Comparison of ENCODE assay signal across 34 mouse cellular contexts in the genomic region with DNA sequence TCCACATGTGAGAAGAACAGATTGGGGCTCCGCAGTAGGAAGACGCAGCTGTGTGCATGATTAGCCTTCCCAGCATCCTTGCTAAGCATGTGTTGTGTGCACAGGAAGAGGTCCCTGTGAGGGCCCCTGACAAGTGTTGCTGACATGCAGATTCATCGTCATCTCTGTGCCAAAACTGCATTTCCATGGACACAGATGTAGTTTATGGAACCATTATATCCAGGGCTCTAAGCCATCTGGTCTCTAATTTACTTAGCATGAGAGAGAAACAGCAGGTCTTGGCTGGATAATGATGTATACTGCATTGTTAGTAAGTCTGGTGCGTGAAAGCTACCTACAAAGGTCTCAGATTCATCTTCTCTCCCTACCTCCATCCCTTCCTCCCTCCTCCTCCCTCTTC. TPM values are rescaled to one million over a fixed set of nuclear protein-coding genes. Genes with fewer than 3 reads are reported as not detected.
A peak's percentile ranks its signal among the peaks of the same experiment; 100 is the strongest.
DNase-seq lines count a peak whose midpoint lies in the region; ATAC-seq and TF ChIP-seq lines count a peak whose summit lies in the region.
"Had no signal": no experiment of that assay in that cellular context is flagged by ENCODE, and none has a peak within 500 bp of the region (broad histone marks: within the 10 kb centered on the region; RNA-seq: fewer than 3 reads in every experiment).

No protein-coding gene starts in this region.

- peak; percentile 10 for DNase-seq in forebrain, postnatal 0 days
- DNase-seq in layer of hippocampus, adult 2 months (ENCODE audit: low spot score in 2 of 2): peak in 1 of 2 experiments; percentile 23
- DNase-seq in layer of hippocampus, adult 11-12 months (ENCODE audit: low spot score): no peak
- no peak for DNase-seq in neural tube, embryonic 10.5 days (ENCODE audit: extremely low spot score, low spot score)
- DNase-seq in gastrocnemius, adult 2 months: no peak
- DNase-seq: adrenal gland, postnatal 14 days; cerebellum, adult 18-20 months; cerebellum, postnatal 10 days; heart, postnatal 10 days; kidney, adult 2 months; kidney, postnatal 36 days; lung, adult 2 months; lung, postnatal 10 days; right cerebral cortex, postnatal 25 days had no signal

- no peaks in the 10 kb centered on the region for H3K36me3 ChIP-seq in forebrain, postnatal 0 days (ENCODE audit: insufficient read depth)
- no peaks in the 10 kb centered on the region for H3K36me3 ChIP-seq in forebrain, embryonic 16.5 days (ENCODE audit: control insufficient read depth, insufficient read depth)
- H3K36me3 ChIP-seq in neural tube, embryonic 13.5 days: no peaks in the 10 kb centered on the region
- no peaks in the 10 kb centered on the region for H3K36me3 ChIP-seq in neural tube, embryonic 15.5 days
- H3K36me3 ChIP-seq: heart, embryonic 13.5 days; intestine, embryonic 15.5 days; limb, embryonic 15.5 days; midbrain, embryonic 13.5 days; stomach, embryonic 15.5 days had no signal

- H3K4me1 ChIP-seq in forebrain, postnatal 0 days (ENCODE audit: insufficient read depth): no peaks in the 10 kb centered on the region
- H3K4me1 ChIP-seq in forebrain, embryonic 16.5 days (replicated peaks; ENCODE audit: control insufficient read depth, insufficient read depth, low read length): no peaks in the 10 kb centered on the region
- 0 out of 2 replicates have a peak, but pooled peaks cover 10% of the 10 kb centered on the region for H3K4me1 ChIP-seq in neural tube, embryonic 13.5 days (replicated peaks)
- H3K4me1 ChIP-seq in neural tube, embryonic 15.5 days: 0 out of 2 replicates have a peak, but pooled peaks cover 4% of the 10 kb centered on the region
- H3K4me1 ChIP-seq: heart, embryonic 13.5 days; intestine, embryonic 15.5 days; limb, embryonic 15.5 days; midbrain, embryonic 13.5 days; stomach, embryonic 15.5 days had no signal

- intact Hi-C loops in gastrocnemius, adult 2 months (cut with DNase I): no loop called here

- peak; percentile 70 for ATAC-seq in forebrain, postnatal 0 days
- no peak for ATAC-seq in forebrain, embryonic 16.5 days
- peak; percentile 59; the same call in 1 of the 2 replicates for ATAC-seq in neural tube, embryonic 13.5 days (ENCODE audit: low read depth)
- peak; percentile 70; the same call in 1 of the 2 replicates for ATAC-seq in neural tube, embryonic 15.5 days (ENCODE audit: low FRiP score)
- ATAC-seq: CD4-positive, CD25-positive, alpha-beta regulatory T cell, adult 4 months; intestine, embryonic 15.5 days; midbrain, embryonic 13.5 days had no signal

- H3K9ac ChIP-seq in forebrain, postnatal 0 days: no peak overlapping the region
- H3K9ac ChIP-seq in forebrain, embryonic 16.5 days (replicated peaks; ENCODE audit: low read depth, low read length): no peak overlapping the region
- no peak overlapping the region for H3K9ac ChIP-seq in neural tube, embryonic 13.5 days
- H3K9ac ChIP-seq in neural tube, embryonic 15.5 days (replicated peaks): no peak overlapping the region
- H3K9ac ChIP-seq: heart, embryonic 13.5 days; intestine, embryonic 15.5 days; limb, embryonic 15.5 days; liver, embryonic 14.5 days; midbrain, embryonic 13.5 days; stomach, embryonic 15.5 days had no signal

- WGBS in forebrain, postnatal 0 days: 76% methylated on average over 4 of the region's 4 CpGs
- WGBS in forebrain, embryonic 16.5 days: 70% methylated on average over 4 of the region's 4 CpGs
- WGBS in neural tube, embryonic 13.5 days: 62% methylated on average over 4 of the region's 4 CpGs
- WGBS in neural tube, embryonic 15.5 days: 66% methylated on average over 4 of the region's 4 CpGs

- H3K4me2 ChIP-seq in forebrain, postnatal 0 days (ENCODE audit: low read depth): no peak overlapping the region
- H3K4me2 ChIP-seq in forebrain, embryonic 16.5 days (ENCODE audit: low read length): no peak overlapping the region
- H3K4me2 ChIP-seq in neural tube, embryonic 13.5 days: no peak overlapping the region
- H3K4me2 ChIP-seq in neural tube, embryonic 15.5 days: no peak overlapping the region
- H3K4me2 ChIP-seq: heart, embryonic 13.5 days; intestine, embryonic 15.5 days; limb, embryonic 15.5 days; midbrain, embryonic 13.5 days; stomach, embryonic 15.5 days had no signal

- H3K9me3 ChIP-seq in forebrain, postnatal 0 days (ENCODE audit: low read length): no peaks in the 10 kb centered on the region
- no peaks in the 10 kb centered on the region for H3K9me3 ChIP-seq in forebrain, embryonic 16.5 days (ENCODE audit: control insufficient read depth, low read length)
- H3K9me3 ChIP-seq in neural tube, embryonic 13.5 days: no peaks in the 10 kb centered on the region
- no peaks in the 10 kb centered on the region for H3K9me3 ChIP-seq in neural tube, embryonic 15.5 days (replicated peaks)
- H3K9me3 ChIP-seq: heart, embryonic 13.5 days; intestine, embryonic 15.5 days; limb, embryonic 15.5 days; midbrain, embryonic 13.5 days; stomach, embryonic 15.5 days had no signal

- no peak overlapping the region for H3K27ac ChIP-seq in forebrain, postnatal 0 days (ENCODE audit: low read depth, low read length)
- H3K27ac ChIP-seq in forebrain, embryonic 16.5 days (ENCODE audit: low read length): no peak overlapping the region
- peak overlapping the region; percentile 49 for H3K27ac ChIP-seq in layer of hippocampus, adult 2 months
- 0 out of 2 replicates have a peak overlapping the region, but pooled peaks have one; percentile 9 for H3K27ac ChIP-seq in neural tube, embryonic 13.5 days (replicated peaks)
- 0 out of 2 replicates have a peak overlapping the region, but pooled peaks have one; percentile 24 for H3K27ac ChIP-seq in neural tube, embryonic 15.5 days (replicated peaks)
- no peak overlapping the region for H3K27ac ChIP-seq in gastrocnemius, adult 2 months
- H3K27ac ChIP-seq: heart, embryonic 13.5 days; intestine, embryonic 15.5 days; left cerebral cortex, adult 2 months; limb, embryonic 15.5 days; liver, embryonic 14.5 days; macrophage; midbrain, embryonic 13.5 days; stomach, embryonic 15.5 days had no signal

- no peaks in the 10 kb centered on the region for H3K27me3 ChIP-seq in forebrain, postnatal 0 days (ENCODE audit: insufficient read depth, low read length)
- H3K27me3 ChIP-seq in forebrain, embryonic 16.5 days (replicated peaks; ENCODE audit: control insufficient read depth, insufficient read depth, low read length): no peaks in the 10 kb centered on the region
- no peaks in the 10 kb centered on the region for H3K27me3 ChIP-seq in neural tube, embryonic 13.5 days
- H3K27me3 ChIP-seq in neural tube, embryonic 15.5 days (replicated peaks): no peaks in the 10 kb centered on the region
- H3K27me3 ChIP-seq: heart, embryonic 13.5 days; intestine, embryonic 15.5 days; limb, embryonic 15.5 days; midbrain, embryonic 13.5 days; stomach, embryonic 15.5 days had no signal

- H3K4me3 ChIP-seq in forebrain, postnatal 0 days (ENCODE audit: low read depth, low read length): no peak overlapping the region
- no peak overlapping the region for H3K4me3 ChIP-seq in forebrain, embryonic 16.5 days (replicated peaks; ENCODE audit: low read length)
- no peak overlapping the region for H3K4me3 ChIP-seq in layer of hippocampus, adult 2 months
- no peak overlapping the region for H3K4me3 ChIP-seq in neural tube, embryonic 13.5 days
- H3K4me3 ChIP-seq in neural tube, embryonic 15.5 days (replicated peaks): no peak overlapping the region
- no peak overlapping the region for H3K4me3 ChIP-seq in gastrocnemius, adult 2 months
- H3K4me3 ChIP-seq: heart, embryonic 13.5 days; intestine, embryonic 15.5 days; left cerebral cortex, adult 2 months; limb, embryonic 15.5 days; midbrain, embryonic 13.5 days; stomach, embryonic 15.5 days had no signal

- no peak for TF ChIP-seq CTCF in forebrain, postnatal 0 days (IDR thresholded peaks at IDR 0.05; ENCODE audit: low read depth)
- TF ChIP-seq CTCF in layer of hippocampus, adult 2 months (conservative IDR thresholded peaks at IDR 0.05): no peak
- TF ChIP-seq CTCF in gastrocnemius, adult 2 months (IDR thresholded peaks at IDR 0.05): no peak

RNA-seq across cellular contexts. Expression of a gene that starts 10.3 kb away (rescaled TPM):
- not detected in 2 replicates for total RNA-seq in forebrain, postnatal 0 days (2014; rRNA removed)
- polyA plus RNA-seq in forebrain, postnatal 0 days (2015; fragmentation: Nextera tagmentation; extraction: Ambion mirVana): 0.44 TPM in 1 of 2 replicates, not detected in the other
- polyA plus RNA-seq in forebrain, embryonic 16.5 days (2015; fragmentation: Nextera tagmentation; extraction: Ambion mirVana): 0.72 TPM in 1 of 2 replicates, not detected in the other
- total RNA-seq in layer of hippocampus, adult 2 months (2021): not detected
- polyA plus RNA-seq in neural tube, embryonic 13.5 days (2015; fragmentation: Nextera tagmentation; extraction: Ambion mirVana): 0.50 TPM in 1 of 2 replicates, not detected in the other
- 0.78 and 0.87 TPM in 2 replicates for polyA plus RNA-seq in neural tube, embryonic 15.5 days (2015; fragmentation: Nextera tagmentation; extraction: Ambion mirVana)
- total RNA-seq in gastrocnemius, adult 2 months (2021): not detected
- total RNA-seq: adrenal gland, postnatal 14 days; common myeloid progenitor, adult 5-6 weeks; gastrocnemius, adult 8-10 months; heart, adult 8-10 months; heart, postnatal 10 days; hematopoietic stem cell, adult 5-6 weeks; left cerebral cortex, adult 2 months; left cerebral cortex, postnatal 25 days; megakaryocyte-erythroid progenitor cell, adult 5-6 weeks had no signal
- polyA plus RNA-seq: CD4-positive, CD25-positive, alpha-beta regulatory T cell, adult 4 months; heart, embryonic 13.5 days; intestine, embryonic 15.5 days; kidney, adult 2 months; kidney, embryonic 16.5 days; liver, embryonic 14.5 days; lung, adult 2 months; macrophage; neural tube, embryonic 11.5 days; stomach, embryonic 15.5 days had no signal

Comparison
In these comparisons a context has a peak if more than half of its experiments do, and no peak if none do; other contexts are left out.
1. H3K27ac ChIP-seq: peak in layer of hippocampus, adult 2 months (single experiment), neural tube, embryonic 13.5 days (single experiment) and neural tube, embryonic 15.5 days (single experiment); none in forebrain, postnatal 0 days (single experiment), forebrain, embryonic 16.5 days (single experiment) and gastrocnemius, adult 2 months (single experiment).